Mouse (Mus musculus) kidney, postnatal 0 days (tissue): ENCODE results near the gene Qk. TPM values are rescaled to one million over a fixed set of nuclear protein-coding genes. Genes with fewer than 3 reads are reported as not detected.

ENCODE experiments used
- ATAC-seq: fragments of 200-750 bp; cut with Nextera tagmentation; replicated peaks from 2 replicates; pipeline ENCODE4 v1.8.0; 2017; ENCODE audit warnings: low read depth, moderate number of reproducible peaks, moderate TSS enrichment, moderate library complexity; ENCODE audit not compliant: low FRiP score
- DNase-seq: peaks from one replicate; pipeline ENCODE4 v3.0.0-alpha.2; 2016; ENCODE audit warnings: low spot score
- H3K27ac ChIP-seq: fragments of 300-500 bp; sonication (generic); 2 replicates; pipeline ENCODE4 v1.5.1; 2014; ENCODE audit warnings: mild to moderate bottlenecking
- H3K27me3 ChIP-seq: fragments of 300-500 bp; sonication (generic); 2 replicates; pipeline ENCODE4 v1.6.1; 2014; ENCODE audit warnings: low read length, mixed read lengths; ENCODE audit not compliant: insufficient read depth
- H3K36me3 ChIP-seq: fragments of 300-500 bp; sonication (generic); 2 replicates; pipeline ENCODE4 v1.6.1; 2014; ENCODE audit warnings: low read length, mixed read lengths; ENCODE audit not compliant: insufficient read depth
- H3K4me1 ChIP-seq: fragments of 300-500 bp; sonication (generic); replicated peaks from 2 replicates; pipeline ENCODE4 v1.6.1; 2014; ENCODE audit warnings: antibody characterized with exemption, low read length, mixed read lengths; ENCODE audit not compliant: insufficient read depth
- H3K4me2 ChIP-seq: fragments of 300-500 bp; sonication (generic); 2 replicates; pipeline ENCODE4 v1.6.1; 2014; ENCODE audit warnings: mild to moderate bottlenecking, low read length, moderate library complexity, mixed read lengths
- H3K4me3 ChIP-seq: fragments of 300-500 bp; sonication (generic); replicated peaks from 2 replicates; pipeline ENCODE4 v1.5.1; 2014; ENCODE audit warnings: low read depth, low read length
- H3K9ac ChIP-seq: fragments of 300-500 bp; sonication (generic); 2 replicates; pipeline ENCODE4 v1.6.1; 2014; ENCODE audit warnings: low read depth, low read length
- H3K9me3 ChIP-seq: fragments of 300-500 bp; sonication (generic); replicated peaks from 2 replicates; pipeline ENCODE4 v1.6.1; 2016; ENCODE audit warnings: low read length, inconsistent platforms, mixed read lengths
- CTCF ChIP-seq: IDR thresholded peaks from 2 replicates; pipeline ENCODE4 v1.5.1; 2016; ENCODE audit warnings: antibody characterized with exemption, low read depth, mild to moderate bottlenecking, moderate library complexity
- WGBS: fragments of 180-500 bp; shearing (Covaris S2); extraction: QIAGEN DNeasy Blood & Tissue Kit; methylation state at CpG from one replicate; pipeline ENCODE4 v1.1.7; 2014; 5-methylcytosine and 5-hydroxymethylcytosine counted together
- polyA plus RNA-seq: library from polyadenylated mRNA; unstranded; fragments of >200 nt; fragmentation: Nextera tagmentation; extraction: Ambion mirVana; gene quantifications from 2 replicates; pipeline ENCODE4 v1.2.1, GENCODE M21; 2015

The Qk gene
- polyA plus RNA-seq, 1 experiment from 2014 or later, result 30.3 TPM

GRCm38 (mm10) chr17:10240081-10240480 is 79.6 kb downstream of the Qk start:
- H3K27me3 ChIP-seq, result no peaks in the 10 kb centered on the region
- no peak overlapping the region for H3K4me3 ChIP-seq
- DNase-seq, result peak; percentile 49
- H3K4me1 ChIP-seq, result 0 out of 2 replicates have a peak, but pooled peaks cover 3% of the 10 kb centered on the region
- ATAC-seq, result no peak
- no peaks in the 10 kb centered on the region for H3K36me3 ChIP-seq
- H3K9ac ChIP-seq, result no peak overlapping the region
- no peak overlapping the region for H3K4me2 ChIP-seq
- H3K9me3 ChIP-seq, result no peaks in the 10 kb centered on the region
- TF ChIP-seq CTCF, result no peak
- 64% methylated on average over 1 of the region's 1 CpGs for WGBS
- H3K27ac ChIP-seq, result no peak overlapping the region

GRCm38 (mm10) chr17:10236595-10236994 is 83.1 kb downstream of the Qk start:
- 0 out of 2 replicates have a peak, but pooled peaks cover 3% of the 10 kb centered on the region for H3K4me1 ChIP-seq
- 92% methylated on average over 2 of the region's 2 CpGs for WGBS
- no peak overlapping the region for H3K4me3 ChIP-seq
- no peak overlapping the region for H3K27ac ChIP-seq
- H3K36me3 ChIP-seq, result 0 out of 2 replicates have a peak, but pooled peaks cover 2% of the 10 kb centered on the region
- no peaks in the 10 kb centered on the region for H3K27me3 ChIP-seq
- DNase-seq (no peak), ATAC-seq (no peak)
- H3K9ac ChIP-seq, result no peak overlapping the region
- no peak for TF ChIP-seq CTCF
- H3K4me2 ChIP-seq, result no peak overlapping the region
- H3K9me3 ChIP-seq, result no peaks in the 10 kb centered on the region

GRCm38 (mm10) chr17:10232406-10232805 is 87.2 kb downstream of the Qk start:
- H3K4me2 ChIP-seq, result no peak overlapping the region
- DNase-seq (no peak), ATAC-seq (no peak)
- no peaks in the 10 kb centered on the region for H3K4me1 ChIP-seq
- no peak overlapping the region for H3K4me3 ChIP-seq
- 79% methylated on average over 3 of the region's 3 CpGs for WGBS
- no peaks in the 10 kb centered on the region for H3K9me3 ChIP-seq
- H3K27ac ChIP-seq, result no peak overlapping the region
- TF ChIP-seq CTCF, result no peak
- no peaks in the 10 kb centered on the region for H3K27me3 ChIP-seq
- H3K36me3 ChIP-seq, result 0 out of 2 replicates have a peak, but pooled peaks cover 2% of the 10 kb centered on the region
- H3K9ac ChIP-seq, result no peak overlapping the region

- H3K4me3 ChIP-seq, result no peak overlapping the region
- no peaks in the 10 kb centered on the region for H3K36me3 ChIP-seq
- H3K4me2 ChIP-seq, result no peak overlapping the region
- TF ChIP-seq CTCF, result no peak
- no peak overlapping the region for H3K9ac ChIP-seq
- DNase-seq (no peak), ATAC-seq (no peak)
- H3K27me3 ChIP-seq, result no peaks in the 10 kb centered on the region
- WGBS, result 65% methylated on average over 3 of the region's 3 CpGs
- H3K9me3 ChIP-seq, result no peaks in the 10 kb centered on the region
- no peak overlapping the region for H3K27ac ChIP-seq
- H3K4me1 ChIP-seq, result no peaks in the 10 kb centered on the region
These were observed 91.7 kb downstream of the Qk start for GRCm38 (mm10) chr17:10227798-10228538.

GRCm38 (mm10) chr17:10216164-10216563 is 103.5 kb downstream of the Qk start:
- Histone ChIP-seq H3K4me1 (no peaks in the 10 kb centered on the region), H3K9me3 (no peaks in the 10 kb centered on the region), H3K4me2 (no peak overlapping the region), H3K4me3 (no peak overlapping the region), H3K27me3 (no peaks in the 10 kb centered on the region), H3K27ac (no peak overlapping the region), H3K36me3 (peaks cover 9% of the 10 kb centered on the region; the same call in 1 of the 2 replicates), H3K9ac (no peak overlapping the region)
- no peak for ATAC-seq
- WGBS, result 80% methylated on average over 5 of the region's 5 CpGs
- TF ChIP-seq CTCF, result no peak
- DNase-seq, result no peak

GRCm38 (mm10) chr17:10209154-10209777 is 110.4 kb downstream of the Qk start:
- no peak for TF ChIP-seq CTCF
- Histone ChIP-seq H3K4me1 (no peaks in the 10 kb centered on the region), H3K27ac (no peak overlapping the region), H3K9ac (no peak overlapping the region), H3K4me3 (no peak overlapping the region), H3K4me2 (no peak overlapping the region), H3K27me3 (no peaks in the 10 kb centered on the region), H3K9me3 (no peaks in the 10 kb centered on the region), H3K36me3 (peaks cover 12% of the 10 kb centered on the region)
- ATAC-seq (no peak), DNase-seq (no peak)
- 47% methylated on average over 12 of the region's 12 CpGs for WGBS
